ENCODE assay signal across 8 mouse cellular contexts in the genomic region with DNA sequence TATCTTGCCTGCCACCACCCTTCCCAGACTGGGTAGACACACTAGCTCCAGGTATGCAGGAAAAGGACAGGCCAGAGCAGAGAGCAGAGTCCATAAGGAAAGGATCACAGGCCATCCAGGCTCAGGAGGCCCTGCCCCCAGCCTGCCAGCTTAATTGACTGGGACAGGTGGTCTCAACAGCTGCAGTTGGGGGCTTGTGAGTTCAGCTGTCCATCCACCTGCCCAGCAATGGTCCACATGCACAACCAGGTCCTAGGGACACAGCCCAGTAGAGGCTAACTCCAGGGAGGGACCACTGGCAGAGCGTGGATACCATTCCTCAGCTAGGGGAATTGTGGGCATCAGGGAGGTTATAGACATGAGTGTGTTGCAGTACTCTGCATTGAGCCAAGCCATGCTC. TPM values are rescaled to one million over a fixed set of nuclear protein-coding genes. Genes with fewer than 3 reads are reported as not detected.
DNase-seq lines count a peak whose midpoint lies in the region; ATAC-seq and TF ChIP-seq lines count a peak whose summit lies in the region.

No protein-coding gene starts in this region.

- H3K4me3 ChIP-seq in heart, embryonic 11.5 days (ENCODE audit: low read depth, low read length): no peak overlapping the region
- H3K4me3 ChIP-seq in liver, postnatal 0 days (ENCODE audit: low read depth, low read length): no peak overlapping the region
- H3K4me3 ChIP-seq in liver, embryonic 12.5 days: no peak overlapping the region
- H3K4me3 ChIP-seq in embryonic facial prominence, embryonic 11.5 days (ENCODE audit: low read depth, low read length): no peak overlapping the region
- H3K4me3 ChIP-seq in limb, embryonic 14.5 days (replicated peaks; ENCODE audit: low read length): no peak overlapping the region

- H3K27ac ChIP-seq in heart, embryonic 11.5 days (ENCODE audit: low read depth, low read length): peak overlapping the region; percentile 83; the same call in 1 of the 2 replicates
- no peak overlapping the region for H3K27ac ChIP-seq in liver, postnatal 0 days (ENCODE audit: low read depth)
- H3K27ac ChIP-seq in liver, embryonic 12.5 days: no peak overlapping the region
- peak overlapping the region; percentile 43 for H3K27ac ChIP-seq in embryonic facial prominence, embryonic 11.5 days (replicated peaks; ENCODE audit: low read depth, low read length)
- peak overlapping the region; percentile 86 for H3K27ac ChIP-seq in limb, embryonic 14.5 days (replicated peaks; ENCODE audit: low read depth, low read length)

- TF ChIP-seq CTCF in liver, postnatal 0 days (IDR thresholded peaks at IDR 0.05; ENCODE audit: low read depth): no peak

- H3K9ac ChIP-seq in heart, embryonic 11.5 days (ENCODE audit: low read depth, low read length): 0 out of 2 replicates have a peak overlapping the region, but pooled peaks have one; percentile 8
- H3K9ac ChIP-seq in liver, postnatal 0 days (replicated peaks): 0 out of 2 replicates have a peak overlapping the region, but pooled peaks have one; percentile 21
- no peak overlapping the region for H3K9ac ChIP-seq in liver, embryonic 12.5 days
- H3K9ac ChIP-seq in embryonic facial prominence, embryonic 11.5 days (replicated peaks; ENCODE audit: low read length): 0 out of 2 replicates have a peak overlapping the region, but pooled peaks have one; percentile 6
- H3K9ac ChIP-seq in limb, embryonic 14.5 days (ENCODE audit: low read depth, low read length, severe bottlenecking): no peak overlapping the region

- H3K9me3 ChIP-seq in heart, embryonic 11.5 days (replicated peaks; ENCODE audit: control insufficient read depth, low read length): no peaks in the 10 kb centered on the region
- H3K9me3 ChIP-seq in liver, postnatal 0 days (ENCODE audit: low read length): no peaks in the 10 kb centered on the region
- no peaks in the 10 kb centered on the region for H3K9me3 ChIP-seq in liver, embryonic 12.5 days (replicated peaks)
- H3K9me3 ChIP-seq in embryonic facial prominence, embryonic 11.5 days (replicated peaks; ENCODE audit: control insufficient read depth, low read length): no peaks in the 10 kb centered on the region
- no peaks in the 10 kb centered on the region for H3K9me3 ChIP-seq in limb, embryonic 14.5 days (ENCODE audit: control insufficient read depth, low read length)

- no peak overlapping the region for H3K4me2 ChIP-seq in heart, embryonic 11.5 days
- no peak overlapping the region for H3K4me2 ChIP-seq in liver, postnatal 0 days (ENCODE audit: low read depth, low read length)
- no peak overlapping the region for H3K4me2 ChIP-seq in liver, embryonic 12.5 days
- no peak overlapping the region for H3K4me2 ChIP-seq in embryonic facial prominence, embryonic 11.5 days (ENCODE audit: low read depth, low read length)
- H3K4me2 ChIP-seq in limb, embryonic 14.5 days (replicated peaks; ENCODE audit: low read depth, low read length, severe bottlenecking): no peak overlapping the region

- H3K27me3 ChIP-seq in heart, embryonic 11.5 days (ENCODE audit: control insufficient read depth, insufficient read depth, low read length): no peaks in the 10 kb centered on the region
- no peaks in the 10 kb centered on the region for H3K27me3 ChIP-seq in liver, postnatal 0 days (ENCODE audit: insufficient read depth, low read length)
- H3K27me3 ChIP-seq in liver, embryonic 12.5 days (replicated peaks): no peaks in the 10 kb centered on the region
- H3K27me3 ChIP-seq in embryonic facial prominence, embryonic 11.5 days (ENCODE audit: control insufficient read depth, insufficient read depth, low read length): no peaks in the 10 kb centered on the region
- no peaks in the 10 kb centered on the region for H3K27me3 ChIP-seq in limb, embryonic 14.5 days (ENCODE audit: control insufficient read depth, insufficient read depth, low read length)

- peaks cover 38% of the 10 kb centered on the region for H3K4me1 ChIP-seq in heart, embryonic 11.5 days (ENCODE audit: control insufficient read depth, insufficient read depth, low read length)
- peaks cover 8% of the 10 kb centered on the region; the same call in 1 of the 2 replicates for H3K4me1 ChIP-seq in liver, postnatal 0 days (ENCODE audit: insufficient read depth)
- H3K4me1 ChIP-seq in liver, embryonic 12.5 days: peaks cover 19% of the 10 kb centered on the region
- peaks cover 11% of the 10 kb centered on the region for H3K4me1 ChIP-seq in embryonic facial prominence, embryonic 11.5 days (ENCODE audit: control insufficient read depth, insufficient read depth, low read length)
- peaks cover 30% of the 10 kb centered on the region for H3K4me1 ChIP-seq in limb, embryonic 14.5 days (ENCODE audit: control insufficient read depth, insufficient read depth, low read length)

- ATAC-seq in heart, embryonic 11.5 days (replicated peaks; ENCODE audit: insufficient number of reproducible peaks, low FRiP score, low TSS enrichment): no peak
- no peak for ATAC-seq in liver, postnatal 0 days
- no peak for ATAC-seq in liver, embryonic 12.5 days
- no peak for ATAC-seq in embryonic facial prominence, embryonic 11.5 days (replicated peaks; ENCODE audit: insufficient number of reproducible peaks, low FRiP score, low TSS enrichment, low read depth)
- peak; percentile 39 for ATAC-seq in limb, embryonic 14.5 days (ENCODE audit: low FRiP score, low read depth)

- 83% methylated on average over 1 of the region's 1 CpGs for WGBS in heart, embryonic 11.5 days (ENCODE audit: insufficient replicate concordance)
- WGBS in liver, postnatal 0 days (ENCODE audit: insufficient replicate concordance): 83% methylated on average over 1 of the region's 1 CpGs
- 88% methylated on average over 1 of the region's 1 CpGs for WGBS in liver, embryonic 12.5 days (ENCODE audit: insufficient replicate concordance)
- WGBS in embryonic facial prominence, embryonic 11.5 days: 89% methylated on average over 1 of the region's 1 CpGs
- 72% methylated on average over 1 of the region's 1 CpGs for WGBS in limb, embryonic 14.5 days

- no peak for TF ChIP-seq EP300 in liver, postnatal 0 days (IDR thresholded peaks at IDR 0.05; ENCODE audit: low read depth)

- TF ChIP-seq POLR2A in limb, embryonic 14.5 days (IDR thresholded peaks at IDR 0.05; ENCODE audit: borderline replicate concordance, extremely low read depth, insufficient read depth, insufficient read length): no peak

- H3K36me3 ChIP-seq in heart, embryonic 11.5 days (ENCODE audit: control insufficient read depth, insufficient read depth, low read length): peaks cover 5% of the 10 kb centered on the region; the same call in 1 of the 2 replicates
- 0 out of 2 replicates have a peak, but pooled peaks cover 7% of the 10 kb centered on the region for H3K36me3 ChIP-seq in liver, postnatal 0 days (replicated peaks; ENCODE audit: insufficient read depth, low read length)
- peaks cover 43% of the 10 kb centered on the region for H3K36me3 ChIP-seq in liver, embryonic 12.5 days
- peaks cover 10% of the 10 kb centered on the region for H3K36me3 ChIP-seq in embryonic facial prominence, embryonic 11.5 days (replicated peaks; ENCODE audit: control insufficient read depth, insufficient read depth, low read depth, low read length)
- H3K36me3 ChIP-seq in limb, embryonic 14.5 days (ENCODE audit: control insufficient read depth, insufficient read depth, low read length): peaks cover 67% of the 10 kb centered on the region

- no peak for DNase-seq in heart, adult 8-10 months (ENCODE audit: low spot score)
- no peak for DNase-seq in liver, postnatal 0 days
- no peak for DNase-seq in embryonic facial prominence, embryonic 11.5 days (ENCODE audit: low spot score)
- peak; percentile 34 for DNase-seq in limb, embryonic 14.5 days (ENCODE audit: low spot score)
- no peak for DNase-seq in frontal cortex, postnatal 10 days (ENCODE audit: low spot score in 2 of 2)
- DNase-seq in ovary, postnatal 10 days (ENCODE audit: low spot score): no peak

RNA-seq across cellular contexts. Expression of gene Plxna1, which starts 16.6 kb away (rescaled TPM):
- 8.9 and 9.9 TPM in 2 replicates for polyA plus RNA-seq in heart, embryonic 11.5 days (2014; fragmentation: Nextera tagmentation; extraction: Ambion mirVana)
- 10 to 100 TPM; 15.9 to 28.7 (median 20.2) TPM for total RNA-seq in heart, adult 8-10 months (2022)
- 1.7 TPM in 2 replicates for polyA plus RNA-seq in liver, postnatal 0 days (2015; fragmentation: Nextera tagmentation; extraction: Ambion mirVana)
- 6.7 and 7.2 TPM in 2 replicates for polyA plus RNA-seq in liver, embryonic 12.5 days (2016; fragmentation: Nextera tagmentation; extraction: Ambion mirVana)
- 15.9 and 18.1 TPM in 2 replicates for polyA plus RNA-seq in embryonic facial prominence, embryonic 11.5 days (2014; fragmentation: Nextera tagmentation; extraction: Ambion mirVana)
- polyA plus RNA-seq in limb, embryonic 14.5 days (2012; rRNA removed): 66.4 and 82.2 TPM in 2 replicates
- polyA plus RNA-seq in limb, embryonic 14.5 days (2014; fragmentation: Nextera tagmentation; extraction: Ambion mirVana): 36.8 and 39.1 TPM in 2 replicates

Comparison
In these comparisons a context has a peak if more than half of its experiments do, and no peak if none do; other contexts are left out.
1. H3K9ac ChIP-seq: peak in heart, embryonic 11.5 days (single experiment), liver, postnatal 0 days (single experiment) and embryonic facial prominence, embryonic 11.5 days (single experiment); none in liver, embryonic 12.5 days (single experiment) and limb, embryonic 14.5 days (single experiment).
2. H3K27ac ChIP-seq: peak in heart, embryonic 11.5 days (single experiment), embryonic facial prominence, embryonic 11.5 days (single experiment) and limb, embryonic 14.5 days (single experiment); none in liver, postnatal 0 days (single experiment) and liver, embryonic 12.5 days (single experiment).